27 mouse cellular contexts compared by ENCODE assay signal in the genomic region with DNA sequence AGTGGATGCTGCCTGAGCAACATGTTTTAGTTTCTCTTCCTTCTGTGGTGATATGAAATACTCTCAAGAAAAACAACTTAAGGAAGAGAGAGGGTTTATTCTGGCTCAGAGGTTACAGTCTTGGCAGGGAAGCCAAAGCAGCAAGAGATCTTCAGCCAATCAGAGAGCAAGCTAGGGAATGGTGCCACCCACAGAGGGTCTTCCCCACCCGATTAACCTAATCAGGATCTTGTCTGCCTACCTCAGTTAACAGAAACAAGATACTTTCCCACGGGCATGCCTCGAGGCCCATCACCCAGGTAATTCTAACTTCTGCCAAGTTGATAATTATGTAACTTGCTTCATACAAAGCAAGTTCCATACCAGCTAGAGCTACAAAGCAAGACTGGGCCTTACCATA. TPM values are rescaled to one million over a fixed set of nuclear protein-coding genes. Genes with fewer than 3 reads are reported as not detected.
A peak's percentile ranks its signal among the peaks of the same experiment; 100 is the strongest.
DNase-seq lines count a peak whose midpoint lies in the region; ATAC-seq and TF ChIP-seq lines count a peak whose summit lies in the region.
"Had no signal": no experiment of that assay in that cellular context is flagged by ENCODE, and none has a peak within 500 bp of the region (broad histone marks: within the 10 kb centered on the region; RNA-seq: fewer than 3 reads in every experiment).

No protein-coding gene starts in this region.

- WGBS in heart, adult 2 months, result 30% methylated on average over 3 of the region's 3 CpGs
- WGBS in intestine, embryonic 14.5 days, result 62% methylated on average over 3 of the region's 3 CpGs
- 59% methylated on average over 3 of the region's 3 CpGs for WGBS in intestine, postnatal 0 days
- WGBS in limb, embryonic 10.5 days, result 69% methylated on average over 3 of the region's 3 CpGs

- H3K4me1 ChIP-seq in heart, adult 2 months (ENCODE audit: control insufficient read depth, insufficient read depth, low read length), result peaks cover 13% of the 10 kb centered on the region
- no peaks in the 10 kb centered on the region for H3K4me1 ChIP-seq in intestine, embryonic 14.5 days (replicated peaks; ENCODE audit: control insufficient read depth, insufficient read depth, low read length)
- no peaks in the 10 kb centered on the region for H3K4me1 ChIP-seq in intestine, postnatal 0 days (replicated peaks; ENCODE audit: control insufficient read depth, insufficient read depth, low read length)
- peaks cover 27% of the 10 kb centered on the region for H3K4me1 ChIP-seq in brown adipose tissue, adult 24 weeks (ENCODE audit: control insufficient read depth, insufficient read depth, insufficient read length, low read length)
- no peaks in the 10 kb centered on the region for H3K4me1 ChIP-seq in limb, embryonic 10.5 days
- H3K4me1 ChIP-seq: embryonic facial prominence, embryonic 12.5 days; forebrain, embryonic 12.5 days; forebrain, embryonic 15.5 days; hindbrain, embryonic 13.5 days had no signal

- intact Hi-C loops in heart, adult 2 months (cut with DNase I), result no loop called here

- no peak overlapping the region for H3K9ac ChIP-seq in heart, adult 2 months (ENCODE audit: low read depth, low read length)
- no peak overlapping the region for H3K9ac ChIP-seq in intestine, embryonic 14.5 days (ENCODE audit: low read length)
- no peak overlapping the region for H3K9ac ChIP-seq in intestine, postnatal 0 days (ENCODE audit: low read depth, low read length)
- H3K9ac ChIP-seq: embryonic facial prominence, embryonic 12.5 days; forebrain, embryonic 12.5 days; forebrain, embryonic 15.5 days; heart, embryonic 13.5 days; hindbrain, embryonic 13.5 days had no signal

- TF ChIP-seq POLR2A in heart, adult 2 months (IDR thresholded peaks at IDR 0.05; ENCODE audit: insufficient read depth, low read depth, low read length), result no peak

- H3K27ac ChIP-seq in heart, adult 2 months, result peak overlapping the region; percentile 31; the same call in 1 of the 2 replicates
- H3K27ac ChIP-seq in intestine, embryonic 14.5 days (ENCODE audit: low read depth), result no peak overlapping the region
- H3K27ac ChIP-seq in intestine, postnatal 0 days (ENCODE audit: low read depth, low read length), result no peak overlapping the region
- 0 out of 2 replicates have a peak overlapping the region, but pooled peaks have one; percentile 27 for H3K27ac ChIP-seq in brown adipose tissue, adult 24 weeks (replicated peaks; ENCODE audit: low read depth, low read length)
- H3K27ac ChIP-seq in limb, embryonic 10.5 days, result no peak overlapping the region
- H3K27ac ChIP-seq: embryonic facial prominence, embryonic 12.5 days; forebrain, embryonic 12.5 days; forebrain, embryonic 15.5 days; heart, embryonic 13.5 days; hindbrain, embryonic 10.5 days; hindbrain, embryonic 13.5 days had no signal

- no peak for TF ChIP-seq EP300 in heart, adult 2 months (IDR thresholded peaks at IDR 0.05; ENCODE audit: insufficient read depth, low read depth, low read length)

- H3K9me3 ChIP-seq in intestine, embryonic 14.5 days (ENCODE audit: control insufficient read depth, low read length), result no peaks in the 10 kb centered on the region
- no peaks in the 10 kb centered on the region for H3K9me3 ChIP-seq in intestine, postnatal 0 days (ENCODE audit: control insufficient read depth)
- no peaks in the 10 kb centered on the region for H3K9me3 ChIP-seq in limb, embryonic 10.5 days (replicated peaks)
- H3K9me3 ChIP-seq: embryonic facial prominence, embryonic 12.5 days; forebrain, embryonic 12.5 days; forebrain, embryonic 15.5 days; heart, embryonic 13.5 days; hindbrain, embryonic 10.5 days; hindbrain, embryonic 13.5 days had no signal

- TF ChIP-seq CTCF in heart, adult 2 months (IDR thresholded peaks at IDR 0.05), result no peak
- TF ChIP-seq CTCF in intestine, postnatal 0 days (IDR thresholded peaks at IDR 0.05; ENCODE audit: low read depth), result no peak

- no peak overlapping the region for H3K4me2 ChIP-seq in intestine, embryonic 14.5 days (ENCODE audit: low read length)
- H3K4me2 ChIP-seq in intestine, postnatal 0 days (replicated peaks; ENCODE audit: low read depth), result no peak overlapping the region
- H3K4me2 ChIP-seq: embryonic facial prominence, embryonic 12.5 days; forebrain, embryonic 12.5 days; forebrain, embryonic 15.5 days; heart, embryonic 13.5 days; hindbrain, embryonic 13.5 days had no signal

- no peak for DNase-seq in heart, adult 2 months
- DNase-seq in heart, postnatal 4 days, result no peak
- peak; percentile 6 for DNase-seq in intestine, embryonic 14.5 days (ENCODE audit: low spot score)
- DNase-seq in limb, embryonic 10.5 days (ENCODE audit: low spot score), result peak; percentile 19
- no peak for DNase-seq in cerebellum, postnatal 25 days
- DNase-seq in ovary, adult 18-20 months (ENCODE audit: low spot score), result no peak
- DNase-seq: adrenal gland, adult 8-10 months; adrenal gland, postnatal 25 days; cerebellum, adult 8-10 months; cerebellum, postnatal 10 days; gastrocnemius, postnatal 25 days; kidney, adult 2 months had no signal

- H3K36me3 ChIP-seq in heart, adult 2 months (ENCODE audit: control insufficient read depth, insufficient read depth, low read length), result no peaks in the 10 kb centered on the region; the same call in 1 of the 2 replicates
- H3K36me3 ChIP-seq in intestine, embryonic 14.5 days (ENCODE audit: control insufficient read depth, insufficient read depth, low read length), result no peaks in the 10 kb centered on the region
- no peaks in the 10 kb centered on the region for H3K36me3 ChIP-seq in intestine, postnatal 0 days (ENCODE audit: control insufficient read depth, insufficient read depth)
- H3K36me3 ChIP-seq in limb, embryonic 10.5 days, result no peaks in the 10 kb centered on the region
- H3K36me3 ChIP-seq: embryonic facial prominence, embryonic 12.5 days; forebrain, embryonic 12.5 days; forebrain, embryonic 15.5 days; heart, embryonic 13.5 days; hindbrain, embryonic 10.5 days; hindbrain, embryonic 13.5 days had no signal

- no peak for ATAC-seq in intestine, embryonic 14.5 days (replicated peaks; ENCODE audit: low FRiP score, low TSS enrichment, low read depth)
- no peak for ATAC-seq in intestine, postnatal 0 days
- ATAC-seq: activated CD4-positive, CD25-positive, alpha-beta regulatory T cell, adult 4 months; CD4-positive, CD25-positive, alpha-beta regulatory T cell, adult 4 months; forebrain, embryonic 15.5 days; hindbrain, embryonic 16.5 days; intestine, embryonic 16.5 days had no signal

- no peaks in the 10 kb centered on the region for H3K79me2 ChIP-seq in heart, adult 2 months (replicated peaks; ENCODE audit: control insufficient read depth, insufficient read depth, low read length)

- H3K4me3 ChIP-seq in heart, adult 2 months, result no peak overlapping the region
- H3K4me3 ChIP-seq in intestine, embryonic 14.5 days (ENCODE audit: low read depth, low read length), result no peak overlapping the region
- no peak overlapping the region for H3K4me3 ChIP-seq in intestine, postnatal 0 days (ENCODE audit: low read depth, low read length)
- no peak overlapping the region for H3K4me3 ChIP-seq in brown adipose tissue, adult 24 weeks (ENCODE audit: insufficient read depth, low read depth, low read length)
- H3K4me3 ChIP-seq in limb, embryonic 10.5 days, result no peak overlapping the region
- H3K4me3 ChIP-seq: embryonic facial prominence, embryonic 12.5 days; erythroblast, embryonic 14.5 days; forebrain, embryonic 12.5 days; forebrain, embryonic 15.5 days; heart, embryonic 13.5 days; hindbrain, embryonic 10.5 days; hindbrain, embryonic 13.5 days had no signal

- H3K27me3 ChIP-seq in heart, adult 2 months (ENCODE audit: control insufficient read depth, insufficient read depth, low read length), result no peaks in the 10 kb centered on the region
- H3K27me3 ChIP-seq in intestine, embryonic 14.5 days (replicated peaks; ENCODE audit: control insufficient read depth, insufficient read depth, low read length), result no peaks in the 10 kb centered on the region
- H3K27me3 ChIP-seq in intestine, postnatal 0 days (replicated peaks; ENCODE audit: control insufficient read depth, insufficient read depth, low read length), result no peaks in the 10 kb centered on the region
- no peaks in the 10 kb centered on the region for H3K27me3 ChIP-seq in limb, embryonic 10.5 days (ENCODE audit: low read depth, poor library complexity, severe bottlenecking)
- H3K27me3 ChIP-seq: embryonic facial prominence, embryonic 12.5 days; forebrain, embryonic 12.5 days; forebrain, embryonic 15.5 days; hindbrain, embryonic 13.5 days had no signal

RNA-seq across cellular contexts. Expression of a gene that starts 9.7 kb away (rescaled TPM):
- under 1 TPM in 1 of 2 experiments, not detected in 1; 0.31 TPM for total RNA-seq in heart, adult 2 months (2021)
- polyA plus RNA-seq in heart, adult 2 months (2012; rRNA removed), result 0.35 TPM in 1 of 2 replicates, not detected in the other
- under 1 TPM; 0.34 to 0.52 TPM for total RNA-seq in heart, postnatal 4 days (2021)
- 0.18 TPM in 1 of 2 replicates, not detected in the other for polyA plus RNA-seq in intestine, embryonic 14.5 days (2014; fragmentation: Nextera tagmentation; extraction: Ambion mirVana)
- 0.44 and 0.48 TPM in 2 replicates for polyA plus RNA-seq in intestine, postnatal 0 days (2015; fragmentation: Nextera tagmentation; extraction: Ambion mirVana)
- not detected in 2 replicates for polyA plus RNA-seq in brown adipose tissue, adult 24 weeks (2012; ENCODE audit: insufficient read depth, insufficient read length, missing spikeins)
- polyA plus RNA-seq in limb, embryonic 10.5 days (2016; fragmentation: Nextera tagmentation; extraction: Ambion mirVana), result 0.30 TPM in 1 of 2 replicates, not detected in the other
- total RNA-seq: adrenal gland, adult 8-10 months; adrenal gland, postnatal 25 days; gastrocnemius, postnatal 25 days; heart, postnatal 25 days had no signal
- polyA plus RNA-seq: activated CD4-positive, CD25-positive, alpha-beta regulatory T cell, adult 4 months; C2C12; CD4-positive, CD25-positive, alpha-beta regulatory T cell, adult 4 months; embryonic facial prominence, embryonic 12.5 days; erythroblast, embryonic 14.5 days; forebrain, embryonic 12.5 days; hindbrain, embryonic 10.5 days; hindbrain, embryonic 13.5 days; hindbrain, embryonic 16.5 days had no signal

RNA-seq across cellular contexts. Expression of a gene that starts 9.8 kb away (rescaled TPM):
- total RNA-seq in heart, adult 2 months (2021), result not detected
- polyA plus RNA-seq in heart, adult 2 months (2012; rRNA removed), result 0.37 and 0.94 TPM in 2 replicates
- total RNA-seq in heart, postnatal 4 days (2021), result not detected
- polyA plus RNA-seq in intestine, embryonic 14.5 days (2014; fragmentation: Nextera tagmentation; extraction: Ambion mirVana), result 0.17 TPM in 1 of 2 replicates, not detected in the other
- 0.43 TPM in 2 replicates for polyA plus RNA-seq in intestine, postnatal 0 days (2015; fragmentation: Nextera tagmentation; extraction: Ambion mirVana)
- not detected in 2 replicates for polyA plus RNA-seq in brown adipose tissue, adult 24 weeks (2012; ENCODE audit: insufficient read depth, insufficient read length, missing spikeins)
- 0.25 TPM in 1 of 2 replicates, not detected in the other for polyA plus RNA-seq in limb, embryonic 10.5 days (2016; fragmentation: Nextera tagmentation; extraction: Ambion mirVana)
- total RNA-seq: adrenal gland, postnatal 25 days had no signal
- polyA plus RNA-seq: C2C12; CD4-positive, CD25-positive, alpha-beta regulatory T cell, adult 4 months; erythroblast, embryonic 14.5 days had no signal

RNA-seq across cellular contexts. Expression of a gene that starts 52.0 kb away (rescaled TPM):
- 1 to 10 TPM in 1 of 2 experiments, under 1 TPM in 1; 0.97 to 2.3 TPM for total RNA-seq in heart, adult 2 months (2021)
- 0.72 and 0.76 TPM in 2 replicates for polyA plus RNA-seq in heart, adult 2 months (2012; rRNA removed)
- total RNA-seq in heart, postnatal 4 days (2021), result 1 to 10 TPM in 1 of 2 experiments, under 1 TPM in 1; 0.69 to 1.4 TPM
- 1.1 and 1.2 TPM in 2 replicates for polyA plus RNA-seq in intestine, embryonic 14.5 days (2014; fragmentation: Nextera tagmentation; extraction: Ambion mirVana)
- 0.89 and 1.7 TPM in 2 replicates for polyA plus RNA-seq in intestine, postnatal 0 days (2015; fragmentation: Nextera tagmentation; extraction: Ambion mirVana)
- polyA plus RNA-seq in brown adipose tissue, adult 24 weeks (2012; ENCODE audit: insufficient read depth, insufficient read length, missing spikeins), result 2.4 and 4.1 TPM in 2 replicates
- polyA plus RNA-seq in limb, embryonic 10.5 days (2016; fragmentation: Nextera tagmentation; extraction: Ambion mirVana), result 0.41 and 0.54 TPM in 2 replicates

Comparison
In these comparisons a context has a peak if more than half of its experiments do, and no peak if none do; other contexts are left out.
1. DNase-seq: peak in intestine, embryonic 14.5 days (single experiment) and limb, embryonic 10.5 days (single experiment); none in heart, adult 2 months (0 of 2), heart, postnatal 4 days (single experiment), cerebellum, postnatal 25 days (0 of 2) and ovary, adult 18-20 months (single experiment).
2. H3K27ac ChIP-seq: peak in heart, adult 2 months (single experiment) and brown adipose tissue, adult 24 weeks (single experiment); none in intestine, embryonic 14.5 days (single experiment), intestine, postnatal 0 days (single experiment) and limb, embryonic 10.5 days (single experiment).